Comparison of ENCODE assay signal across 11 mouse cellular contexts in genomic region chr1:35206834-35207529, GRCm38 (mm10).
"Had no signal": no experiment of that assay in that cellular context is flagged by ENCODE, and none has a peak within 500 bp of the region (broad histone marks: within the 10 kb centered on the region; RNA-seq: fewer than 3 reads in every experiment).

No protein-coding gene starts in this region.

- H3K4me2 ChIP-seq: limb, embryonic 15.5 days; liver, embryonic 12.5 days; midbrain, embryonic 12.5 days; stomach, embryonic 15.5 days had no signal

- H3K4me3 ChIP-seq: limb, embryonic 15.5 days; liver, embryonic 12.5 days; midbrain, embryonic 12.5 days; stomach, embryonic 15.5 days had no signal

- H3K9ac ChIP-seq: limb, embryonic 15.5 days; liver, embryonic 12.5 days; midbrain, embryonic 12.5 days; stomach, embryonic 15.5 days had no signal

- H3K36me3 ChIP-seq: limb, embryonic 15.5 days; liver, embryonic 12.5 days; midbrain, embryonic 12.5 days; stomach, embryonic 15.5 days had no signal

- ATAC-seq: intestine, embryonic 16.5 days; liver, embryonic 12.5 days; midbrain, embryonic 16.5 days had no signal

- DNase-seq: layer of hippocampus, adult 9-11 months; layer of hippocampus, postnatal 36 days; right cerebral cortex, postnatal 14 days; thymus, adult 2 months; thymus, postnatal 25 days had no signal

- H3K27me3 ChIP-seq: limb, embryonic 15.5 days; liver, embryonic 12.5 days; midbrain, embryonic 12.5 days; stomach, embryonic 15.5 days had no signal

- H3K9me3 ChIP-seq: limb, embryonic 15.5 days; liver, embryonic 12.5 days; midbrain, embryonic 12.5 days; stomach, embryonic 15.5 days had no signal

- H3K27ac ChIP-seq: limb, embryonic 15.5 days; liver, embryonic 12.5 days; midbrain, embryonic 12.5 days; stomach, embryonic 15.5 days had no signal

- H3K4me1 ChIP-seq: limb, embryonic 15.5 days; liver, embryonic 12.5 days; midbrain, embryonic 12.5 days; stomach, embryonic 15.5 days had no signal
